Mouse (Mus musculus) liver, embryonic 13.5 days (tissue): ENCODE data around the gene Ubash3a. TPM values are rescaled to one million over a fixed set of nuclear protein-coding genes. Genes with fewer than 3 reads are reported as not detected.

Experiments
- ATAC-seq: fragments of 200-750 bp; cut with Nextera tagmentation; 2 replicates; pipeline ENCODE4 v1.8.0; 2017; ENCODE audit warnings: low read depth, mild to moderate bottlenecking, moderate number of reproducible peaks, moderate library complexity
- DNase-seq: peaks from one replicate; pipeline ENCODE4 v3.0.0; 2022
- H3K27ac ChIP-seq: fragments of 300-500 bp; sonication (generic); 2 replicates; pipeline ENCODE4 v1.5.1; 2015; ENCODE audit warnings: moderate library complexity, mild to moderate bottlenecking, inconsistent platforms
- H3K27me3 ChIP-seq: fragments of 300-500 bp; sonication (generic); 2 replicates; pipeline ENCODE4 v1.6.1; 2015; ENCODE audit warnings: mild to moderate bottlenecking, inconsistent platforms
- H3K36me3 ChIP-seq: fragments of 300-500 bp; sonication (generic); 2 replicates; pipeline ENCODE4 v1.6.1; 2015; ENCODE audit warnings: mild to moderate bottlenecking, inconsistent platforms
- H3K4me1 ChIP-seq: fragments of 300-500 bp; sonication (generic); replicated peaks from 2 replicates; pipeline ENCODE4 v1.6.1; 2015; ENCODE audit warnings: inconsistent platforms
- H3K4me2 ChIP-seq: fragments of 300-500 bp; sonication (generic); 2 replicates; pipeline ENCODE4 v1.6.1; 2015; ENCODE audit warnings: inconsistent platforms, mild to moderate bottlenecking, moderate library complexity
- H3K4me3 ChIP-seq: fragments of 300-500 bp; sonication (generic); replicated peaks from 2 replicates; pipeline ENCODE4 v1.5.1; 2015; ENCODE audit warnings: mild to moderate bottlenecking, inconsistent platforms
- H3K9ac ChIP-seq: fragments of 300-500 bp; sonication (generic); 2 replicates; pipeline ENCODE4 v1.6.1; 2015; ENCODE audit warnings: mild to moderate bottlenecking, inconsistent platforms
- H3K9me3 ChIP-seq: fragments of 300-500 bp; sonication (generic); replicated peaks from 2 replicates; pipeline ENCODE4 v1.6.1; 2016; ENCODE audit warnings: inconsistent platforms
- WGBS: fragments of 180-500 bp; shearing (Covaris S2); methylation state at CpG from one replicate; pipeline ENCODE4 v1.1.7; 2015; ENCODE audit not compliant: insufficient replicate concordance; 5-methylcytosine and 5-hydroxymethylcytosine counted together
- polyA plus RNA-seq: library from polyadenylated mRNA; unstranded; fragments of >200 nt; fragmentation: Nextera tagmentation; extraction: Ambion mirVana; gene quantifications from 2 replicates; pipeline ENCODE4 v1.2.1, GENCODE M21; 2015

Ubash3a gene
- polyA plus RNA-seq, result 18.8 and 19.9 TPM in 2 replicates

GRCm38 (mm10) chr17:31207771-31208334 lies at the start of gene Ubash3a:
TSS of gene Ubash3a (plus strand) at chr17:31207873.
- H3K27ac ChIP-seq, result peak within 1 kb of the TSS; percentile 88
- H3K4me1 ChIP-seq, result peaks cover 42% of the 10 kb centered on the region
- peak within 1 kb of the TSS; percentile 74 for H3K9ac ChIP-seq
- DNase-seq, result peak; percentile 52
- peak; percentile 76 for ATAC-seq
- H3K4me2 ChIP-seq, result peak within 1 kb of the TSS; percentile 73
- WGBS, result 10% methylated on average over 12 of the region's 12 CpGs
- peaks cover 9% of the 10 kb centered on the region; the same call in 1 of the 2 replicates for H3K36me3 ChIP-seq
- H3K4me3 ChIP-seq, result peak within 1 kb of the TSS; percentile 56
- no peaks in the 10 kb centered on the region for H3K9me3 ChIP-seq
- H3K27me3 ChIP-seq, result no peaks in the 10 kb centered on the region

GRCm38 (mm10) chr17:31157921-31158320 lies 49.8 kb upstream of the Ubash3a start:
- no peak for DNase-seq
- ATAC-seq, result no peak
- Histone ChIP-seq H3K9ac (no peak overlapping the region), H3K4me2 (no peak overlapping the region), H3K9me3 (no peaks in the 10 kb centered on the region), H3K27ac (no peak overlapping the region), H3K27me3 (no peaks in the 10 kb centered on the region), H3K4me1 (no peaks in the 10 kb centered on the region; the same call in 1 of the 2 replicates), H3K36me3 (no peaks in the 10 kb centered on the region), H3K4me3 (no peak overlapping the region)
- WGBS, result 74% methylated on average over 6 of the region's 6 CpGs

- Histone ChIP-seq H3K4me1 (no peaks in the 10 kb centered on the region), H3K9me3 (no peaks in the 10 kb centered on the region), H3K4me2 (no peak overlapping the region), H3K27ac (no peak overlapping the region), H3K9ac (no peak overlapping the region), H3K27me3 (no peaks in the 10 kb centered on the region), H3K4me3 (no peak overlapping the region), H3K36me3 (no peaks in the 10 kb centered on the region)
- ATAC-seq, result no peak
- 71% methylated on average over 4 of the region's 4 CpGs for WGBS
- no peak for DNase-seq
These were observed 47.4 kb upstream of the Ubash3a start for GRCm38 (mm10) chr17:31160291-31160690.

GRCm38 (mm10) chr17:31162607-31163006 lies 45.1 kb upstream of the Ubash3a start:
- Histone ChIP-seq H3K4me3 (no peak overlapping the region), H3K36me3 (no peaks in the 10 kb centered on the region), H3K9me3 (no peaks in the 10 kb centered on the region), H3K9ac (no peak overlapping the region), H3K4me1 (no peaks in the 10 kb centered on the region), H3K27ac (no peak overlapping the region), H3K4me2 (no peak overlapping the region), H3K27me3 (no peaks in the 10 kb centered on the region)
- WGBS, result 51% methylated on average over 12 of the region's 12 CpGs
- DNase-seq (no peak), ATAC-seq (no peak)

- no peak overlapping the region for H3K4me2 ChIP-seq
- no peaks in the 10 kb centered on the region for H3K27me3 ChIP-seq
- H3K27ac ChIP-seq, result no peak overlapping the region
- H3K4me1 ChIP-seq, result no peaks in the 10 kb centered on the region
- no peaks in the 10 kb centered on the region for H3K36me3 ChIP-seq
- ATAC-seq, result no peak
- H3K4me3 ChIP-seq, result no peak overlapping the region
- no peak for DNase-seq
- no peak overlapping the region for H3K9ac ChIP-seq
- 54% methylated on average over 2 of the region's 2 CpGs for WGBS
- no peaks in the 10 kb centered on the region for H3K9me3 ChIP-seq
These were observed 43.9 kb upstream of the Ubash3a start for GRCm38 (mm10) chr17:31163821-31164220.

- ATAC-seq, result no peak
- no peak for DNase-seq
- H3K4me2 ChIP-seq, result no peak within 1 kb of the TSS
- no peaks in the 10 kb centered on the region for H3K27me3 ChIP-seq
- no peaks in the 10 kb centered on the region for H3K4me1 ChIP-seq
- no peaks in the 10 kb centered on the region for H3K9me3 ChIP-seq
- H3K9ac ChIP-seq, result no peak within 1 kb of the TSS
- 60% methylated on average over 6 of the region's 6 CpGs for WGBS
- no peak within 1 kb of the TSS for H3K4me3 ChIP-seq
- H3K36me3 ChIP-seq, result no peaks in the 10 kb centered on the region
- no peak within 1 kb of the TSS for H3K27ac ChIP-seq
These were observed 42.5 kb upstream of the Ubash3a start, which contains the start of gene Tff1 for GRCm38 (mm10) chr17:31165127-31165526. TSS of gene Tff1 (minus strand) at chr17:31165277.

- Histone ChIP-seq H3K4me3 (no peak overlapping the region), H3K9me3 (no peaks in the 10 kb centered on the region), H3K4me1 (no peaks in the 10 kb centered on the region), H3K27ac (no peak overlapping the region), H3K36me3 (no peaks in the 10 kb centered on the region), H3K9ac (no peak overlapping the region), H3K27me3 (no peaks in the 10 kb centered on the region), H3K4me2 (no peak overlapping the region)
- 75% methylated on average over 5 of the region's 5 CpGs for WGBS
- ATAC-seq (no peak), DNase-seq (no peak)
These were observed 37.9 kb upstream of the Ubash3a start for GRCm38 (mm10) chr17:31169796-31170195.

GRCm38 (mm10) chr17:31176321-31176720 lies 31.4 kb upstream of the Ubash3a start:
- H3K27ac ChIP-seq, result no peak overlapping the region
- H3K9ac ChIP-seq, result no peak overlapping the region
- no peaks in the 10 kb centered on the region for H3K27me3 ChIP-seq
- H3K4me2 ChIP-seq, result no peak overlapping the region
- H3K4me1 ChIP-seq, result no peaks in the 10 kb centered on the region
- ATAC-seq, result no peak
- H3K9me3 ChIP-seq, result no peaks in the 10 kb centered on the region
- no peak overlapping the region for H3K4me3 ChIP-seq
- DNase-seq, result no peak
- 47% methylated on average over 4 of the region's 4 CpGs for WGBS
- no peaks in the 10 kb centered on the region for H3K36me3 ChIP-seq

GRCm38 (mm10) chr17:31181490-31181889 lies 26.2 kb upstream of the Ubash3a start:
- Histone ChIP-seq H3K9ac (no peak overlapping the region), H3K27me3 (no peaks in the 10 kb centered on the region), H3K36me3 (no peaks in the 10 kb centered on the region), H3K9me3 (no peaks in the 10 kb centered on the region), H3K4me2 (no peak overlapping the region), H3K27ac (no peak overlapping the region), H3K4me1 (peaks cover 3% of the 10 kb centered on the region; the same call in 1 of the 2 replicates), H3K4me3 (no peak overlapping the region)
- ATAC-seq, result no peak
- 47% methylated on average over 4 of the region's 4 CpGs for WGBS
- DNase-seq, result no peak

- WGBS, result 56% methylated on average over 12 of the region's 12 CpGs
- ATAC-seq (0 out of 2 replicates have a peak, but pooled peaks have one; percentile 16), DNase-seq (no peak)
- Histone ChIP-seq H3K9me3 (no peaks in the 10 kb centered on the region), H3K36me3 (no peaks in the 10 kb centered on the region), H3K27me3 (no peaks in the 10 kb centered on the region), H3K9ac (no peak overlapping the region), H3K27ac (no peak overlapping the region), H3K4me1 (peaks cover 3% of the 10 kb centered on the region; the same call in 1 of the 2 replicates), H3K4me2 (no peak overlapping the region), H3K4me3 (no peak overlapping the region)
These were observed 24.3 kb upstream of the Ubash3a start for GRCm38 (mm10) chr17:31183180-31183974.

- Histone ChIP-seq H3K27me3 (no peaks in the 10 kb centered on the region), H3K4me2 (no peak overlapping the region), H3K9ac (no peak overlapping the region), H3K4me3 (no peak overlapping the region), H3K4me1 (peaks cover 3% of the 10 kb centered on the region; the same call in 1 of the 2 replicates), H3K36me3 (no peaks in the 10 kb centered on the region), H3K9me3 (no peaks in the 10 kb centered on the region), H3K27ac (no peak overlapping the region)
- ATAC-seq (no peak), DNase-seq (no peak)
- WGBS, result 65% methylated on average over 12 of the region's 12 CpGs
These were observed 23.2 kb upstream of the Ubash3a start for GRCm38 (mm10) chr17:31184269-31184990.
